Mouse (Mus musculus) adrenal gland, adult 2 months (tissue): ENCODE measurements around the gene Trim61. TPM values are rescaled to one million over a fixed set of nuclear protein-coding genes. Genes with fewer than 3 reads are reported as not detected.

Experiments used
- DNase-seq: peaks from one replicate; pipeline ENCODE4 v3.0.0; 2021
- polyA plus RNA-seq: library from polyadenylated mRNA; depleted of rRNA; stranded (reverse); fragments of >200 nt; gene quantifications from 2 replicates; pipeline ENCODE4 v1.2.3, GENCODE M21; 2012; rRNA removed
- total RNA-seq, 2 experiments: library from RNA; stranded (reverse); gene quantifications; 2 replicates each; pipeline ENCODE4 v1.2.3; 2021

Trim61 gene
- total and polyA plus RNA-seq, 3 experiments = not detected

GRCm38 (mm10) chr8:64987731-64988130, 30.6 kb downstream of the Trim61 start, which contains the start of gene Trim75:
Gene Trim75, minus strand, starts transcription at chr8:64987831.
- DNase-seq = no peak

- DNase-seq = peak; percentile 27
Observed at GRCm38 (mm10) chr8:64983150-64983897, 35.0 kb downstream of the Trim61 start.

Other genes with a start within 250 kb of the Trim61 start
- 10 to 100 TPM; 72.8 to 86.4 TPM for gene Klhl2, start 168.5 kb downstream of the Trim61 start, total RNA-seq
- 13.4 and 13.8 TPM in 2 replicates for gene Klhl2, start 168.5 kb downstream of the Trim61 start, polyA plus RNA-seq
- gene Tmem192, start 71.3 kb downstream of the Trim61 start, total RNA-seq = 10 to 100 TPM; 57.5 to 77.8 TPM
- gene Tmem192, start 71.3 kb downstream of the Trim61 start, polyA plus RNA-seq = 141 and 177 TPM in 2 replicates
- not detected for gene Trim75, start 30.7 kb downstream of the Trim61 start, total RNA-seq
- not detected in 2 replicates for gene Trim75, start 30.7 kb downstream of the Trim61 start, polyA plus RNA-seq
- not detected for gene Trim60, start 61 bp upstream of the Trim61 start, total RNA-seq
- not detected in 2 replicates for gene Trim60, start 61 bp upstream of the Trim61 start, polyA plus RNA-seq
- gene Apela, start 18.8 kb upstream of the Trim61 start, total RNA-seq = not detected
- gene Apela, start 18.8 kb upstream of the Trim61 start, polyA plus RNA-seq = not detected in 2 replicates
- not detected for gene Gm10663, start 56.5 kb upstream of the Trim61 start, total RNA-seq
- gene Gm10663, start 56.5 kb upstream of the Trim61 start, polyA plus RNA-seq = not detected in 2 replicates
- not detected for gene BC030870, start 111.0 kb upstream of the Trim61 start, total RNA-seq
- gene BC030870, start 111.0 kb upstream of the Trim61 start, polyA plus RNA-seq = not detected in 2 replicates